Mouse (Mus musculus) adrenal gland, adult 2 months (tissue): ENCODE results near the gene Sec1. TPM values are rescaled to one million over a fixed set of nuclear protein-coding genes. Genes with fewer than 3 reads are reported as not detected.
A peak's percentile ranks its signal among the peaks of the same experiment; 100 is the strongest.

Source experiments
- DNase-seq: peaks from one replicate; pipeline ENCODE4 v3.0.0; 2021
- long read RNA-seq: library from polyadenylated mRNA; stranded (forward); transcript quantifications from one replicate; pipeline ENCODE4 v2.0.0, GENCODE M21; 2021
- polyA plus RNA-seq: library from polyadenylated mRNA; depleted of rRNA; stranded (reverse); fragments of >200 nt; gene quantifications from 2 replicates; pipeline ENCODE4 v1.2.3, GENCODE M21; 2012; rRNA removed
- total RNA-seq, 2 experiments: library from RNA; stranded (reverse); gene quantifications; 2 replicates each; pipeline ENCODE4 v1.2.3; 2021

Sec1 gene
- total RNA-seq (under 1 TPM; 0.29 to 0.41 TPM), polyA plus RNA-seq (0.57 and 0.58 TPM in 2 replicates)
- long read RNA-seq, result 0 reads

GRCm38 (mm10) chr7:45693921-45694591 lies at the start of gene Sec1:
Gene Sec1, minus strand, starts transcription at chr7:45694402.
- no peak for DNase-seq

GRCm38 (mm10) chr7:45742338-45742737 lies 48.1 kb upstream of the Sec1 start:
- DNase-seq, result peak; percentile 41

GRCm38 (mm10) chr7:45741777-45742176 lies 47.6 kb upstream of the Sec1 start:
- no peak for DNase-seq

- DNase-seq, result no peak
Observed at GRCm38 (mm10) chr7:45741308-45741707, 47.1 kb upstream of the Sec1 start.

GRCm38 (mm10) chr7:45739820-45740219 lies 45.6 kb upstream of the Sec1 start:
- no peak for DNase-seq

GRCm38 (mm10) chr7:45739162-45739763 lies 45.1 kb upstream of the Sec1 start:
- peak; percentile 75 for DNase-seq

GRCm38 (mm10) chr7:45733477-45733876 lies 39.3 kb upstream of the Sec1 start:
- no peak for DNase-seq

- DNase-seq, result peak; percentile 43
Observed at GRCm38 (mm10) chr7:45730727-45731431, 36.7 kb upstream of the Sec1 start.

- no peak for DNase-seq
Observed at GRCm38 (mm10) chr7:45727625-45728024, 33.4 kb upstream of the Sec1 start.

GRCm38 (mm10) chr7:45726419-45726818 lies 32.2 kb upstream of the Sec1 start:
- DNase-seq, result peak; percentile 66

GRCm38 (mm10) chr7:45725713-45726112 lies 31.5 kb upstream of the Sec1 start, which contains the start of gene Spaca4:
Gene Spaca4, minus strand, starts transcription at chr7:45725813.
- no peak for DNase-seq

GRCm38 (mm10) chr7:45725151-45725550 lies 30.9 kb upstream of the Sec1 start:
- DNase-seq, result no peak

GRCm38 (mm10) chr7:45723781-45724180 lies 29.6 kb upstream of the Sec1 start:
- DNase-seq, result no peak

- DNase-seq, result no peak
Observed at GRCm38 (mm10) chr7:45723301-45723700, 29.1 kb upstream of the Sec1 start.

- no peak for DNase-seq
Observed at GRCm38 (mm10) chr7:45722348-45722713, 28.1 kb upstream of the Sec1 start.

- DNase-seq, result peak; percentile 38
Observed at GRCm38 (mm10) chr7:45721642-45722347, 27.6 kb upstream of the Sec1 start.

GRCm38 (mm10) chr7:45721234-45721571 lies 27.0 kb upstream of the Sec1 start:
- DNase-seq, result no peak

- DNase-seq, result no peak
Observed at GRCm38 (mm10) chr7:45720413-45721233, 26.4 kb upstream of the Sec1 start, which contains the start of gene Fam83e. Gene Fam83e, plus strand, starts transcription at chr7:45721212.

GRCm38 (mm10) chr7:45719738-45720412 lies 25.7 kb upstream of the Sec1 start:
- no peak for DNase-seq

GRCm38 (mm10) chr7:45719180-45719579 lies 25.0 kb upstream of the Sec1 start:
- no peak for DNase-seq

- no peak for DNase-seq
Observed at GRCm38 (mm10) chr7:45718331-45718730, 24.1 kb upstream of the Sec1 start.
